Mouse (Mus musculus) MEL (cell line): ENCODE results near the gene Tnks1bp1. TPM values are rescaled to one million over a fixed set of nuclear protein-coding genes. Genes with fewer than 3 reads are reported as not detected.

Source experiments
- DNase-seq: peaks from one replicate; pipeline ENCODE4 v3.0.0; 2011; ENCODE audit warnings: low read depth, low spot score
- H3K27ac ChIP-seq: 2 replicates; pipeline ENCODE4 v1.5.1; 2012; ENCODE audit warnings: low read depth, mild to moderate bottlenecking, control low read depth, low read length, moderate library complexity; ENCODE audit not compliant: control insufficient read depth
- H3K27me3 ChIP-seq, 2 experiments: fragments of 150-350 bp in 1 of 2; sonication (generic) in 1 of 2; 2 replicates each; pipeline ENCODE4 v1.6.1; 2012; ENCODE audit warnings: low read length in 2 of 2, mild to moderate bottlenecking in 2 of 2, improper control_type of control experiment in 1 of 2, moderate library complexity in 1 of 2; ENCODE audit not compliant: insufficient read depth in 2 of 2, control insufficient read depth in 1 of 2
- H3K36me3 ChIP-seq, 2 experiments: 2 replicates each; pipeline ENCODE4 v1.6.1; 2012 to 2014; ENCODE audit warnings: low read length in 2 of 2, improper control_type of control experiment in 1 of 2, inconsistent platforms in 1 of 2, mild to moderate bottlenecking in 1 of 2; ENCODE audit not compliant: insufficient read depth in 2 of 2, control insufficient read depth in 1 of 2
- H3K4me1 ChIP-seq, 2 experiments: fragments of 150-350 bp in 1 of 2; sonication (generic) in 1 of 2; 2 replicates each; pipeline ENCODE4 v1.6.1; 2012; ENCODE audit warnings: low read length in 2 of 2, improper control_type of control experiment in 1 of 2, mild to moderate bottlenecking in 1 of 2; ENCODE audit not compliant: insufficient read depth in 2 of 2, control insufficient read depth in 1 of 2
- H3K4me3 ChIP-seq, 2 experiments: fragments of 150-350 bp in 1 of 2; sonication (generic) in 1 of 2; 2 replicates each; pipeline ENCODE4 v1.5.1; 2012; ENCODE audit warnings: low read depth in 2 of 2, low read length in 2 of 2, mild to moderate bottlenecking in 2 of 2, moderate library complexity in 2 of 2, control low read depth in 1 of 2, improper control_type of control experiment in 1 of 2; ENCODE audit not compliant: control insufficient read depth in 1 of 2, insufficient read depth in 1 of 2
- H3K79me2 ChIP-seq: 2 replicates; pipeline ENCODE4 v1.6.1; 2012; ENCODE audit warnings: mild to moderate bottlenecking, low read length, moderate library complexity; ENCODE audit not compliant: control insufficient read depth, poor library complexity, insufficient read depth
- H3K9ac ChIP-seq: 2 replicates; pipeline ENCODE4 v1.6.1; 2012; ENCODE audit warnings: low read depth, mild to moderate bottlenecking, control low read depth, low read length, moderate library complexity; ENCODE audit not compliant: control insufficient read depth, poor library complexity, severe bottlenecking
- H3K9me3 ChIP-seq: fragments of 150-350 bp; sonication (generic); replicated peaks from 2 replicates; pipeline ENCODE4 v1.6.1; 2012; ENCODE audit warnings: mild to moderate bottlenecking, low read length, improper control_type of control experiment, moderate library complexity; ENCODE audit not compliant: insufficient read depth
- BHLHE40 ChIP-seq: IDR thresholded peaks from 2 replicates; pipeline ENCODE4 v1.6.1; 2012; ENCODE audit warnings: low read depth, mild to moderate bottlenecking, inconsistent platforms, low read length, improper control_type of control experiment, borderline replicate concordance
- CHD1 ChIP-seq: IDR thresholded peaks from 2 replicates; pipeline ENCODE4 v1.6.1; 2012; ENCODE audit warnings: low read depth, mild to moderate bottlenecking, inconsistent platforms, low read length, improper control_type of control experiment
- ELF1 ChIP-seq: IDR thresholded peaks from 2 replicates; pipeline ENCODE4 v1.6.1; 2014; ENCODE audit warnings: low read depth, mild to moderate bottlenecking, inconsistent platforms, low read length, improper control_type of control experiment, moderate library complexity
- ETS1 ChIP-seq: IDR thresholded peaks from 2 replicates; pipeline ENCODE4 v1.6.1; 2012; ENCODE audit warnings: low read depth, mild to moderate bottlenecking, inconsistent platforms, low read length, improper control_type of control experiment, moderate library complexity
- GABPA ChIP-seq: IDR thresholded peaks from 2 replicates; pipeline ENCODE4 v1.6.1; 2012; ENCODE audit warnings: low read depth, mild to moderate bottlenecking, inconsistent platforms, low read length, improper control_type of control experiment, moderate library complexity
- GATA1 ChIP-seq: IDR thresholded peaks from 2 replicates; pipeline ENCODE4 v1.6.1; 2011; ENCODE audit warnings: low read depth, low read length, improper control_type of control experiment
- HCFC1 ChIP-seq: IDR thresholded peaks from 2 replicates; pipeline ENCODE4 v1.6.1; 2012; ENCODE audit warnings: low read depth, mild to moderate bottlenecking, inconsistent platforms, low read length, improper control_type of control experiment, moderate library complexity
- MAFK ChIP-seq: IDR thresholded peaks from 2 replicates; pipeline ENCODE4 v1.6.1; 2011; ENCODE audit warnings: low read depth, mild to moderate bottlenecking, low read length, improper control_type of control experiment, borderline replicate concordance
- MAX ChIP-seq: IDR thresholded peaks from 2 replicates; pipeline ENCODE4 v1.6.1; 2011; ENCODE audit warnings: low read length, improper control_type of control experiment
- MEF2A ChIP-seq: IDR thresholded peaks from 2 replicates; pipeline ENCODE4 v1.6.1; 2014; ENCODE audit warnings: low read depth, mild to moderate bottlenecking, inconsistent platforms, low read length, improper control_type of control experiment; ENCODE audit not compliant: poor library complexity, insufficient replicate concordance, severe bottlenecking; ENCODE audit errors: extremely low read depth
- MYC ChIP-seq: IDR thresholded peaks from 2 replicates; pipeline ENCODE4 v1.6.1; 2011; ENCODE audit warnings: low read depth, mild to moderate bottlenecking, low read length, improper control_type of control experiment, moderate library complexity
- NELFE ChIP-seq: IDR thresholded peaks from 2 replicates; pipeline ENCODE4 v1.6.1; 2011; ENCODE audit warnings: low read depth, low read length, improper control_type of control experiment
- NRF1 ChIP-seq: IDR thresholded peaks from 2 replicates; pipeline ENCODE4 v1.6.1; 2014; ENCODE audit warnings: low read depth, mild to moderate bottlenecking, inconsistent platforms, low read length, improper control_type of control experiment, moderate library complexity; ENCODE audit not compliant: poor library complexity, insufficient read depth, severe bottlenecking
- POLR2A ChIP-seq, 2 experiments: IDR thresholded peaks; 2 replicates each; pipeline ENCODE4 v1.6.1; 2011 to 2012; ENCODE audit warnings: low read length in 2 of 2, mild to moderate bottlenecking in 2 of 2, control low read depth in 1 of 2, improper control_type of control experiment in 1 of 2, low read depth in 1 of 2, moderate library complexity in 1 of 2; ENCODE audit not compliant: control insufficient read depth in 1 of 2, insufficient read depth in 1 of 2, poor library complexity in 1 of 2
- POLR2AphosphoS2 ChIP-seq: IDR thresholded peaks from 2 replicates; pipeline ENCODE4 v1.6.1; 2011; ENCODE audit warnings: low read length, improper control_type of control experiment
- RAD21 ChIP-seq: IDR thresholded peaks from 2 replicates; pipeline ENCODE4 v1.6.1; 2011; ENCODE audit warnings: mild to moderate bottlenecking, low read depth, low read length, improper control_type of control experiment
- RCOR1 ChIP-seq: IDR thresholded peaks from 2 replicates; pipeline ENCODE4 v1.6.1; 2012; ENCODE audit warnings: low read depth, mild to moderate bottlenecking, inconsistent platforms, low read length, improper control_type of control experiment
- SIN3A ChIP-seq: IDR thresholded peaks from 2 replicates; pipeline ENCODE4 v1.6.1; 2012; ENCODE audit warnings: low read length, improper control_type of control experiment, inconsistent platforms
- SMC3 ChIP-seq: IDR thresholded peaks from 2 replicates; pipeline ENCODE4 v1.6.1; 2011; ENCODE audit warnings: low read depth, low read length, improper control_type of control experiment
- TAL1 ChIP-seq: IDR thresholded peaks from 2 replicates; pipeline ENCODE4 v1.6.1; 2012; ENCODE audit warnings: mild to moderate bottlenecking, inconsistent platforms, low read length, moderate library complexity, mixed read lengths
- UBTF ChIP-seq: IDR thresholded peaks from 2 replicates; pipeline ENCODE4 v1.6.1; 2012; ENCODE audit warnings: low read depth, mild to moderate bottlenecking, inconsistent platforms, low read length, improper control_type of control experiment, moderate library complexity, borderline replicate concordance; ENCODE audit not compliant: insufficient read depth
- USF1 ChIP-seq: IDR thresholded peaks from 2 replicates; pipeline ENCODE4 v1.6.1; 2014; ENCODE audit warnings: low read depth, mild to moderate bottlenecking, inconsistent platforms, low read length, improper control_type of control experiment, moderate library complexity
- USF2 ChIP-seq, 2 experiments: IDR thresholded peaks; 2 replicates each; pipeline ENCODE4 v1.6.1; 2011 to 2012; ENCODE audit warnings: improper control_type of control experiment in 2 of 2, low read length in 2 of 2, borderline replicate concordance in 1 of 2, inconsistent platforms in 1 of 2, low read depth in 1 of 2, mild to moderate bottlenecking in 1 of 2; ENCODE audit not compliant: insufficient read depth in 1 of 2
- ZC3H11A ChIP-seq: IDR thresholded peaks from 2 replicates; pipeline ENCODE4 v1.6.1; 2012; ENCODE audit warnings: low read depth, mild to moderate bottlenecking, inconsistent platforms, low read length, improper control_type of control experiment
- ZKSCAN1 ChIP-seq: IDR thresholded peaks from 2 replicates; pipeline ENCODE4 v1.6.1; 2012; ENCODE audit warnings: low read depth, mild to moderate bottlenecking, inconsistent platforms, low read length, improper control_type of control experiment, moderate library complexity
- ZMIZ1 ChIP-seq: IDR thresholded peaks from 2 replicates; pipeline ENCODE4 v1.6.1; 2012; ENCODE audit warnings: low read depth, mild to moderate bottlenecking, inconsistent platforms, low read length, improper control_type of control experiment, moderate library complexity
- ZNF384 ChIP-seq: IDR thresholded peaks from 2 replicates; pipeline ENCODE4 v1.6.1; 2012; ENCODE audit warnings: low read depth, mild to moderate bottlenecking, inconsistent platforms, low read length, improper control_type of control experiment
- polyA plus RNA-seq, 2 experiments: library from polyadenylated mRNA; stranded (reverse) in 1 of 2; unstranded in 1 of 2; fragments of >175 nt in 1 of 2; fragments of >200 nt in 1 of 2; gene quantifications; 2 replicates each; pipeline versions ENCODE4 v1.2.1 to v1.2.4; 2012; ENCODE audit warnings: low replicate concordance in 2 of 2, low read depth in 1 of 2; ENCODE audit not compliant: insufficient read length in 2 of 2, insufficient read depth in 1 of 2, missing spikeins in 1 of 2
- total RNA-seq: library from RNA; depleted of rRNA; stranded (reverse); fragments of 300-350 nt; gene quantifications from 2 replicates; pipeline ENCODE4 v1.2.3, GENCODE M21; 2012

The Tnks1bp1 gene
- total and polyA plus RNA-seq, 3 experiments, result 5.5 to 9.9 TPM; not detected in 1

GRCm38 (mm10) chr2:85002575-85002974 lies 45.2 kb upstream of the Tnks1bp1 start:
- H3K9me3 ChIP-seq, result no peaks in the 10 kb centered on the region
- no peak for TF ChIP-seq RCOR1
- no peak for TF ChIP-seq MAFK
- no peak for TF ChIP-seq SIN3A
- TF ChIP-seq POLR2AphosphoS2, result no peak
- no peak for TF ChIP-seq MAX
- TF ChIP-seq MEF2A, result no peak
- TF ChIP-seq ELF1, result no peak
- no peak for TF ChIP-seq ETS1
- TF ChIP-seq HCFC1, result no peak
- TF ChIP-seq NELFE, result no peak
- no peak for TF ChIP-seq ZNF384
- no peak for TF ChIP-seq BHLHE40
- TF ChIP-seq, all 39 proteins: peak for 0
- DNase-seq, result no peak
- Histone ChIP-seq H3K9ac (no peak overlapping the region), H3K27me3 (no peaks in the 10 kb centered on the region), H3K4me1 (peaks cover 0 to 10% of the 10 kb centered on the region in 2 experiments; a peak in 3 of 4 replicates), H3K4me3 (no peak overlapping the region), H3K36me3 (no peaks in the 10 kb centered on the region), H3K27ac (no peak overlapping the region), H3K79me2 (no peaks in the 10 kb centered on the region)

- H3K9ac ChIP-seq, result no peak overlapping the region
These were observed 43.5 kb upstream of the Tnks1bp1 start for GRCm38 (mm10) chr2:85004341-85004740.

DNA sequence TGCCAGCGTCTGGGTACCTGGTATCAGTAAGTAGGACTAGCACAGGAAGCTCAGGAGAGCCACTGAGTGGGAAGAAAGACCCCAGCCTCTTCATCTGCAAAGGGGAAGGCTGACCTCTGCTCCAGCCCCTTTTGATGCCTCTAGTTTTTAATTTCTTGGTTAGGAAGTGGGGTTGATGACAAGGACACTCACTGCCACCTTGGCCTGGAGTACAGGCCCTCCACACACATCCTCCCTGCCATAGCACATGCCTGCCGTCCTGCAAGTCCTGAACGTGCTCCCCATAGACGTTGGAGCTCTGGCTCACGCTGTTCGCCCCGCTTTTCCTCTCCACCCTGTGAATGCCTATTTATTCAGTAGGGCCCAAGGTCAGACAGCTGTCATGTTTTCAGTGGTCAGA lies 41.2 kb upstream of the Tnks1bp1 start:
- Histone ChIP-seq H3K4me3 (no peak overlapping the region), H3K4me1 (peaks cover 4 to 8% of the 10 kb centered on the region in 2 experiments), H3K79me2 (no peaks in the 10 kb centered on the region), H3K9me3 (no peaks in the 10 kb centered on the region), H3K9ac (no peak overlapping the region), H3K27me3 (no peaks in the 10 kb centered on the region), H3K27ac (no peak overlapping the region), H3K36me3 (peaks cover 0 to 8% of the 10 kb centered on the region in 2 experiments; a peak in 2 of 4 replicates)
- no peak for DNase-seq
- TF ChIP-seq HCFC1 (no peak), TAL1 (no peak), USF2 (IDR thresholded peaks at IDR 0.05; ENCODE audit: borderline replicate concordance in 1 of 2, insufficient read depth in 1 of 2, low read depth in 1 of 2, low read length in 2 of 2) (no peak), ZMIZ1 (no peak), POLR2A (IDR thresholded peaks at IDR 0.05; ENCODE audit: control insufficient read depth in 1 of 2, insufficient read depth in 1 of 2, low read depth in 1 of 2, low read length in 2 of 2, poor library complexity in 1 of 2) (no peak), UBTF (no peak), BHLHE40 (no peak), ZC3H11A (no peak), RAD21 (no peak), ZKSCAN1 (no peak), GATA1 (no peak), NRF1 (no peak), GABPA (no peak)

More at GRCm38 (mm10) chr2:85004341-85004740, 43.5 kb upstream of the Tnks1bp1 start:
- Histone ChIP-seq H3K4me1 (peaks cover 0 to 10% of the 10 kb centered on the region in 2 experiments; a peak in 3 of 4 replicates), H3K27ac (no peak overlapping the region), H3K79me2 (no peaks in the 10 kb centered on the region), H3K36me3 (no peaks in the 10 kb centered on the region)
- TF ChIP-seq MEF2A (no peak), CHD1 (no peak), NRF1 (no peak), MYC (no peak), SMC3 (no peak), SIN3A (no peak), USF1 (no peak), ELF1 (no peak), UBTF (no peak)
- TF ChIP-seq, all 39 proteins: peak for 0
- no peak overlapping the region for H3K4me3 ChIP-seq
- no peaks in the 10 kb centered on the region for H3K9me3 ChIP-seq
- no peaks in the 10 kb centered on the region for H3K27me3 ChIP-seq
- DNase-seq, result no peak
